8 mouse cellular contexts compared by ENCODE assay signal in the genomic region with DNA sequence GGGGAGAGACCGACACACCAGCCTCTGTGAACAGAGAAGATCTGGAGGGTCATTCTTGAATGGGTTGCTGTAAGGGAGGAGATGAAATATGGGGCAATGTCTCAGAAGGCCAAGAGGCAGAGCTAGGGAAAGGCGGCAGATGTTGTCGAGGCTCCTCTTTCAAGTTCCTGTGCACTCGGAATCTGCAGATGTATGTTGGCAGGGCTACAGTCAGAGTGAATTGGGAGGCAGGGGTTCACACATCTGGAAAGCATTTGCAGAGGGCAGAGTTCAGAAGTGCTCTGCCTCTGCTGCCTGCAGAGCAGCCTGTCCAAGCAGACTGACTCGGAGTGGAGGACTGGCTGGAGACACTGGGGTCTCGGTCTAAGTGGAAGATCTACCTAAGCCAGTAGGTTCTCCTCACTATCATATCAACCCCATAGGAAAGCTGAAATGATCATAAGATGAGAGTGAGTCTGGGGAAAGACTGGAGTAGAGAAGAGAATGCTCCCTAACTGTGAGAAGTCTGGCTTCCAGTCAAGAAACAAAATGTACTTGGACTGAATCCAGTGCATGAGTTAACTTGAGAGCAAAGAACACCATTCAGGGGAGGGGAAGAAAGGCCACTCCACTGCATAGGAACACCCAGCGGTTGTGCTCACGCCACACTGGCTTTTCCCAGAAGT.
DNase-seq lines count a peak whose midpoint lies in the region; ATAC-seq and TF ChIP-seq lines count a peak whose summit lies in the region.

No protein-coding gene starts in this region.

- no peak for ATAC-seq in cerebellum, adult (ENCODE audit: insufficient number of reproducible peaks, low FRiP score, low TSS enrichment)
- peak; percentile 92 for ATAC-seq in intestine, embryonic 16.5 days
- no peak for ATAC-seq in erythroid progenitor cell, adult 5-6 weeks (replicated peaks; ENCODE audit: low FRiP score, poor library complexity, severe bottlenecking)

- no peaks in the 10 kb centered on the region for H3K36me3 ChIP-seq in intestine, embryonic 16.5 days (ENCODE audit: control insufficient read depth, insufficient read depth, low read length)

- no peak overlapping the region for H3K9ac ChIP-seq in intestine, embryonic 16.5 days (ENCODE audit: low read depth, low read length)

- H3K9me3 ChIP-seq in intestine, embryonic 16.5 days (ENCODE audit: control insufficient read depth, low read length), result no peaks in the 10 kb centered on the region

- no peak for TF ChIP-seq CTCF in cerebellum, adult 2 months (IDR thresholded peaks at IDR 0.05; ENCODE audit: borderline replicate concordance, insufficient read depth, low read depth, low read length)

- no peak for TF ChIP-seq POLR2A in cerebellum, adult 2 months (IDR thresholded peaks at IDR 0.05; ENCODE audit: borderline replicate concordance, insufficient read depth, low read length)

- intact Hi-C loops in left cerebral cortex, postnatal 14 days (cut with DNase I), result no loop called here

- WGBS in cerebellum, adult 2 months, result 53% methylated on average over 8 of the region's 8 CpGs
- 45% methylated on average over 8 of the region's 8 CpGs for WGBS in intestine, embryonic 16.5 days

- peak overlapping the region; percentile 7; the same call in 1 of the 2 replicates for H3K27ac ChIP-seq in cerebellum, adult 2 months (ENCODE audit: insufficient read depth, low read length)
- H3K27ac ChIP-seq in intestine, embryonic 16.5 days (ENCODE audit: low read length), result peak overlapping the region; percentile 85

- no peak overlapping the region for H3K4me3 ChIP-seq in cerebellum, adult 2 months (replicated peaks; ENCODE audit: insufficient read depth, low read depth, low read length)
- no peak overlapping the region for H3K4me3 ChIP-seq in intestine, embryonic 16.5 days (ENCODE audit: low read length)

- H3K4me1 ChIP-seq in cerebellum, adult 2 months (ENCODE audit: control insufficient read depth, insufficient read depth, low read length), result no peaks in the 10 kb centered on the region
- peaks cover 12% of the 10 kb centered on the region for H3K4me1 ChIP-seq in intestine, embryonic 16.5 days (ENCODE audit: control insufficient read depth, insufficient read depth, low read length)

- DNase-seq in cerebellum, adult 2 months, result peak in 1 of 2 experiments; percentile 47
- peak; percentile 23 for DNase-seq in cerebellum, adult 9-11 months
- peak; percentile 59 for DNase-seq in gastrocnemius, postnatal 25 days
- DNase-seq in left cerebral cortex, postnatal 14 days (ENCODE audit: low spot score in 2 of 2), result peak; percentile 73 to 91
- DNase-seq in neural tube, embryonic 10.5 days (ENCODE audit: extremely low spot score, low spot score), result peak; percentile 77

- no peaks in the 10 kb centered on the region for H3K27me3 ChIP-seq in cerebellum, adult 2 months (ENCODE audit: control insufficient read depth, insufficient read depth, low read length)
- H3K27me3 ChIP-seq in intestine, embryonic 16.5 days (replicated peaks; ENCODE audit: control insufficient read depth, insufficient read depth, low read length), result no peaks in the 10 kb centered on the region

- no peak overlapping the region for H3K4me2 ChIP-seq in intestine, embryonic 16.5 days (ENCODE audit: low read depth, low read length)
